Mouse (Mus musculus) right cerebral cortex, postnatal 14 days (tissue): Measurements from ENCODE around the gene Col3a1.

Experiments
- DNase-seq: peaks from one replicate; pipeline ENCODE4 v3.0.0; 2022

Col3a1 gene

GRCm38 (mm10) chr1:45311388-45311787, at the start of gene Col3a1:
TSS of gene Col3a1 (plus strand) at chr1:45311538.
- DNase-seq: no peak

- no peak for DNase-seq
Observed at GRCm38 (mm10) chr1:45269421-45269820, 41.9 kb upstream of the Col3a1 start.

GRCm38 (mm10) chr1:45276006-45276539, 35.3 kb upstream of the Col3a1 start:
- no peak for DNase-seq

GRCm38 (mm10) chr1:45287954-45288353, 23.4 kb upstream of the Col3a1 start:
- no peak for DNase-seq

- no peak for DNase-seq
Observed at GRCm38 (mm10) chr1:45290037-45290436, 21.3 kb upstream of the Col3a1 start.

GRCm38 (mm10) chr1:45299394-45300119, 11.8 kb upstream of the Col3a1 start:
- DNase-seq: no peak

- no peak for DNase-seq
Observed at GRCm38 (mm10) chr1:45304273-45304672, 7.1 kb upstream of the Col3a1 start.

- no peak for DNase-seq
Observed at GRCm38 (mm10) chr1:45309015-45309414, 2.3 kb upstream of the Col3a1 start.

- no peak for DNase-seq
Observed at GRCm38 (mm10) chr1:45311962-45312361, 624 bp downstream of the Col3a1 start.

- no peak for DNase-seq
Observed at GRCm38 (mm10) chr1:45312870-45313269, 1.5 kb downstream of the Col3a1 start.

GRCm38 (mm10) chr1:45313696-45314295, 2.5 kb downstream of the Col3a1 start:
- DNase-seq: no peak

- no peak for DNase-seq
Observed at GRCm38 (mm10) chr1:45315767-45316528, 4.6 kb downstream of the Col3a1 start.

- DNase-seq: no peak
Observed at GRCm38 (mm10) chr1:45318241-45318640, 6.9 kb downstream of the Col3a1 start.

GRCm38 (mm10) chr1:45320861-45321260, 9.5 kb downstream of the Col3a1 start:
- DNase-seq: no peak

- DNase-seq: no peak
Observed at GRCm38 (mm10) chr1:45329149-45329548, 17.8 kb downstream of the Col3a1 start.

GRCm38 (mm10) chr1:45355944-45356343, 44.6 kb downstream of the Col3a1 start:
- DNase-seq: no peak

- no peak for DNase-seq
Observed at GRCm38 (mm10) chr1:45358020-45358419, 46.7 kb downstream of the Col3a1 start.

- DNase-seq: no peak
Observed at GRCm38 (mm10) chr1:45359147-45359546, 47.8 kb downstream of the Col3a1 start.

GRCm38 (mm10) chr1:45359673-45360072, 48.3 kb downstream of the Col3a1 start:
- no peak for DNase-seq

- DNase-seq: no peak
Observed at GRCm38 (mm10) chr1:45363274-45363673, 51.9 kb downstream of the Col3a1 start.

GRCm38 (mm10) chr1:45365427-45365826, 54.1 kb downstream of the Col3a1 start:
- DNase-seq: no peak

- no peak for DNase-seq
Observed at GRCm38 (mm10) chr1:45379992-45380690, 68.8 kb downstream of the Col3a1 start.

GRCm38 (mm10) chr1:45381866-45382265, 70.5 kb downstream of the Col3a1 start:
- no peak for DNase-seq
